20 mouse cellular contexts compared by ENCODE assay signal in the genomic region with DNA sequence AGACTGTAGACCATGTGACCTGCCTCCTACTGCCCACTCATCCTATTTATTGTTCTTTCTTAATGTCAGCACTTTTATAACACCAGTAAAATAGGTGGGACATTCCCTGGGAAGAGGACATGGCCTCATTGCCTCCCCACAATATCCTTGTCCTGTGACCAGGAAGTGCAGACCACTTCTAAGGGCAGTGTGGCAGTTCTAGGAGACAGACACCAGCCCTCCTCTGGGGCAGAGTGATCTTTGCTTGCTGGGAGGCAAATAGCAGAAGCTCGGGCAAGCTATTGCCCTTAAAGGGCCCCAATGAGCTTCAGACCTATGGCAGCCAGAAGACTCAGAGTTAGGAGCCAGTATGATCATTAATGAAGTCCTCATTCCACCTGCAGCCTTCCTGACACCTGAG. TPM values are rescaled to one million over a fixed set of nuclear protein-coding genes. Genes with fewer than 3 reads are reported as not detected.
"Had no signal": no experiment of that assay in that cellular context is flagged by ENCODE, and none has a peak within 500 bp of the region (broad histone marks: within the 10 kb centered on the region; RNA-seq: fewer than 3 reads in every experiment).

No protein-coding gene starts in this region.

- H3K9me3 ChIP-seq: limb, embryonic 12.5 days; liver, embryonic 15.5 days; lung, embryonic 15.5 days; midbrain, embryonic 10.5 days; neural tube, embryonic 13.5 days had no signal

- H3K36me3 ChIP-seq: liver, embryonic 15.5 days; lung, embryonic 15.5 days; midbrain, embryonic 10.5 days; neural tube, embryonic 13.5 days had no signal

- H3K27ac ChIP-seq: kidney, postnatal 0 days; limb, embryonic 12.5 days; liver, embryonic 15.5 days; lung, embryonic 15.5 days; midbrain, embryonic 10.5 days; neural tube, embryonic 13.5 days had no signal

- H3K9ac ChIP-seq: limb, embryonic 12.5 days; liver, embryonic 15.5 days; lung, embryonic 15.5 days; neural tube, embryonic 13.5 days had no signal

- H3K4me1 ChIP-seq: limb, embryonic 12.5 days; midbrain, embryonic 10.5 days; neural tube, embryonic 13.5 days had no signal

- H3K4me3 ChIP-seq: limb, embryonic 12.5 days; liver, embryonic 15.5 days; lung, embryonic 15.5 days; midbrain, embryonic 10.5 days; neural tube, embryonic 13.5 days had no signal

- H3K4me2 ChIP-seq: limb, embryonic 12.5 days; liver, embryonic 15.5 days; lung, embryonic 15.5 days; neural tube, embryonic 13.5 days had no signal

- H3K27me3 ChIP-seq: limb, embryonic 12.5 days; liver, embryonic 15.5 days; lung, embryonic 15.5 days; neural tube, embryonic 13.5 days had no signal

- DNase-seq: kidney, adult 9 months; layer of hippocampus, adult 9-11 months; lung, postnatal 14 days; midbrain, embryonic 14.5 days; right cerebral cortex, postnatal 25 days; thymus, adult 18-20 months; thymus, postnatal 14 days had no signal

RNA-seq across cellular contexts. Expression of a gene that starts 17.9 kb away (rescaled TPM):
- total RNA-seq: layer of hippocampus, adult 18-20 months; left cerebral cortex, postnatal 36 days; liver, adult 2 months had no signal
- polyA plus RNA-seq: intestine, embryonic 14.5 days; limb, embryonic 12.5 days; liver, adult 2 months; liver, embryonic 15.5 days; lung, embryonic 15.5 days; midbrain, embryonic 10.5 days; midbrain, embryonic 14.5 days; neural tube, embryonic 13.5 days; small intestine, adult 2 months; stomach, embryonic 14.5 days; urinary bladder, adult 2 months had no signal
